Mouse (Mus musculus) stomach, embryonic 14.5 days (tissue): ENCODE results near the gene Rps27. TPM values are rescaled to one million over a fixed set of nuclear protein-coding genes. Genes with fewer than 3 reads are reported as not detected.

Experiments
- ATAC-seq: fragments of 200-750 bp; cut with Nextera tagmentation; 2 replicates; pipeline ENCODE4 v1.8.0; 2017; ENCODE audit warnings: low read depth, moderate TSS enrichment; ENCODE audit not compliant: insufficient number of reproducible peaks, insufficient read depth, low FRiP score
- H3K27ac ChIP-seq: fragments of 300-500 bp; sonication (generic); 2 replicates; pipeline ENCODE4 v1.5.1; 2014; ENCODE audit warnings: mild to moderate bottlenecking, low read length, moderate library complexity, mixed read lengths
- H3K27me3 ChIP-seq: fragments of 300-500 bp; sonication (generic); 2 replicates; pipeline ENCODE4 v1.6.1; 2014; ENCODE audit warnings: low read length, control low read depth, mixed read lengths; ENCODE audit not compliant: control insufficient read depth, insufficient read depth
- H3K36me3 ChIP-seq: fragments of 300-500 bp; sonication (generic); 2 replicates; pipeline ENCODE4 v1.6.1; 2014; ENCODE audit warnings: mild to moderate bottlenecking, control low read depth, low read length, moderate library complexity, mixed read lengths; ENCODE audit not compliant: control insufficient read depth, insufficient read depth
- H3K4me1 ChIP-seq: fragments of 300-500 bp; sonication (generic); 2 replicates; pipeline ENCODE4 v1.6.1; 2014; ENCODE audit warnings: low read length, control low read depth, mixed read lengths; ENCODE audit not compliant: control insufficient read depth, insufficient read depth
- H3K4me2 ChIP-seq: fragments of 300-500 bp; sonication (generic); replicated peaks from 2 replicates; pipeline ENCODE4 v1.6.1; 2014; ENCODE audit warnings: low read depth, low read length, control low read depth
- H3K4me3 ChIP-seq: fragments of 300-500 bp; sonication (generic); 2 replicates; pipeline ENCODE4 v1.5.1; 2014; ENCODE audit warnings: low read depth, low read length, control low read depth
- H3K9ac ChIP-seq: fragments of 300-500 bp; sonication (generic); replicated peaks from 2 replicates; pipeline ENCODE4 v1.6.1; 2014; ENCODE audit warnings: low read depth, mild to moderate bottlenecking, control low read depth, low read length, moderate library complexity, mixed read lengths
- H3K9me3 ChIP-seq: fragments of 300-500 bp; sonication (generic); 2 replicates; pipeline ENCODE4 v1.6.1; 2016; ENCODE audit warnings: low read depth, low read length, control low read depth; ENCODE audit not compliant: control insufficient read depth
- WGBS: fragments of 180-500 bp; shearing (Covaris S2); extraction: QIAGEN DNeasy Blood & Tissue Kit; methylation state at CpG from one replicate; pipeline ENCODE4 v1.1.7; 2014; 5-methylcytosine and 5-hydroxymethylcytosine counted together
- polyA plus RNA-seq: library from polyadenylated mRNA; unstranded; fragments of >200 nt; fragmentation: Nextera tagmentation; extraction: Ambion mirVana; gene quantifications from 2 replicates; pipeline ENCODE4 v1.2.1, GENCODE M21; 2014

Rps27 gene
- polyA plus RNA-seq, 1 experiment from 2014 or later, result 2,351 TPM

DNA sequence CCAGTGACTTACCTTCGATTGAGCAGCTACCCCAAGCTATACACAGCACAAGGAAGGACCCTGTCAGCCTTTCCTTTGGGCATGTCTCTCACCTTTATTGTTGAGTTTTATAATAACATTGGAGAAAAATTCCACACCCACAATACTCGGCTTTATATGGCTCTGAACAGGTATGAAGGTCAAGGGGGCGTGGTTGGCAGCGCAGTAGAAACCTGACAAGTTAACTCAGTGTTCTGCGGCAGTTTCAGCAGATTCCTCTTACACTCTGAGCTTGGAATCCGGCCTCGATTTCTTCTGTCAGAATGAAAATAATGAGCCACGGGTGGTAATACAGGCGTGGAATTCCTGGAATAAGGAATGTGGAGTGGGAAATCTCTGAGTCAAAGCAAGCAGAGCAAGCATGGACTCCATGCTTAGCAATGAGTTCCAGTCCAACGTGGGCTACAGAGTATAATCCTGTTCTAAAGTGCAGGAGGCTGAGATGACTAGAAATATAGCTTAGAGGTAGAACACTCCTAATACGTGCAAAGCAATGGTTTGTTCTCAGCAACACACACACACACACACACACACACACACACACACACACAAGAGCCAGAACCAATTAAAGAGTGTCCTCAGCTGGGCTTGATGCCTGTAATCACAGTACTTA lies 22.5 kb downstream of the Rps27 start:
- Histone ChIP-seq H3K36me3 (no peaks in the 10 kb centered on the region), H3K9ac (no peak overlapping the region), H3K4me1 (no peaks in the 10 kb centered on the region), H3K9me3 (no peaks in the 10 kb centered on the region), H3K27ac (no peak overlapping the region), H3K4me3 (no peak overlapping the region), H3K27me3 (no peaks in the 10 kb centered on the region), H3K4me2 (no peak overlapping the region)
- WGBS, result 64% methylated on average over 11 of the region's 11 CpGs
- no peak for ATAC-seq

DNA sequence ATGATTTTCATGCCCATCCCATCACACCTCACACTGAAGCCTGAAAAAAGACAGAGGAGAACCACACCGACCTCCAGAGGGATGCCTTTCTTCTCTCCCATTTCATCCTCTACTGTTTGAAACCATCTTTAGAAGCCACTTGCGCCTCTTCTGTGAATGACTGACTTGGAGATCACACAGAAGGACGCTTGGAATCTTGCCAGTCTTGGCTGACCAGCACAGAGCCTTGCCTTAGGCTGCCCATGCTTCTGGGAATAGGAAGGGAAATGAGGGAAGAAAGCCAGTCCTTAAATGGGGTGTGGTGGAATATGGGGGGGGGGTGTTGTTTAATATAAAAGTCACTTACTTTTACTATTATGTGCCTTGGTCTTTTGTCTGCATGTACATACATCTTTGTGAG lies 29.9 kb downstream of the Rps27 start:
- Histone ChIP-seq H3K4me1 (no peaks in the 10 kb centered on the region), H3K9ac (no peak overlapping the region), H3K36me3 (no peaks in the 10 kb centered on the region), H3K27me3 (no peaks in the 10 kb centered on the region), H3K27ac (no peak overlapping the region), H3K9me3 (no peaks in the 10 kb centered on the region), H3K4me2 (no peak overlapping the region), H3K4me3 (no peak overlapping the region)
- no peak for ATAC-seq
- WGBS, result 77% methylated on average over 3 of the region's 3 CpGs

DNA sequence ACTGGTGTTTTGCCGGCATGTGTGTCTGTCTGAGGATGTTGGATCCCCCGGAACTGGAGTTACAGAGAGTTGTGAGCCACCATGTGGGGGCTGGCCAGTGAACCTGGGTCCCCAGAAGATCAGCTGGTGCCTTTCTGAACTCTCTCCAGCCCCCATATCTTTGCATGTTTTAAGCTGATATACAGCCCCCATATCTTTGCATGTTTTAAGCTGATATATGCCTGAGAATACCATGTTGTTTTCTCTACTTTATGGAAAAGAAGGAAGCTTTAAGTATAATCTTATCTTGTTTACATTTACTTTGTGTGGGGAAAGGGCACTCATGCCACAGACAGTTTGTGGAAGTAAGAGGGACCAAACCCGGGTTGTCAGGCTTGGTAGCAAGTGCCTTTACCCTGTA lies 33.9 kb downstream of the Rps27 start:
- Histone ChIP-seq H3K4me1 (no peaks in the 10 kb centered on the region), H3K9ac (no peak overlapping the region), H3K4me2 (no peak overlapping the region), H3K4me3 (no peak overlapping the region), H3K36me3 (no peaks in the 10 kb centered on the region), H3K9me3 (no peaks in the 10 kb centered on the region), H3K27me3 (no peaks in the 10 kb centered on the region), H3K27ac (no peak overlapping the region)
- ATAC-seq, result no peak
- WGBS, result 64% methylated on average over 3 of the region's 3 CpGs

Other genes starting within 250 kb of the Rps27 start
- gene Hax1, start 214.9 kb downstream of the Rps27 start, polyA plus RNA-seq, result 122 and 123 TPM in 2 replicates
- gene 4933434E20Rik, start 162.0 kb downstream of the Rps27 start, polyA plus RNA-seq, result 157 and 162 TPM in 2 replicates
- gene Ubap2l, start 161.0 kb downstream of the Rps27 start, polyA plus RNA-seq, result 242 and 258 TPM in 2 replicates
- gene Tpm3, start 141.0 kb downstream of the Rps27 start, polyA plus RNA-seq, result 533 and 553 TPM in 2 replicates
- 0.69 and 0.98 TPM in 2 replicates for gene Nup210l, start 109.5 kb downstream of the Rps27 start, polyA plus RNA-seq
- 17.7 and 18.1 TPM in 2 replicates for gene Rab13, start within 50 bp of the Rps27 start, polyA plus RNA-seq
- gene Jtb, start 17.9 kb upstream of the Rps27 start, polyA plus RNA-seq, result 112 and 116 TPM in 2 replicates
- gene Creb3l4, start 29.9 kb upstream of the Rps27 start, polyA plus RNA-seq, result 20.6 and 21.4 TPM in 2 replicates
- gene Slc39a1, start 34.5 kb upstream of the Rps27 start, polyA plus RNA-seq, result 114 and 119 TPM in 2 replicates
- 18.8 and 21.4 TPM in 2 replicates for gene Crtc2, start 40.5 kb upstream of the Rps27 start, polyA plus RNA-seq
- gene Dennd4b, start 51.5 kb upstream of the Rps27 start, polyA plus RNA-seq, result 3.0 and 3.6 TPM in 2 replicates
- gene Gatad2b, start 79.5 kb upstream of the Rps27 start, polyA plus RNA-seq, result 22.3 and 28.7 TPM in 2 replicates
- 11.7 and 13.0 TPM in 2 replicates for gene Slc27a3, start 176.3 kb upstream of the Rps27 start, polyA plus RNA-seq
- gene Ints3, start 220.0 kb upstream of the Rps27 start, polyA plus RNA-seq, result 28.7 and 29.6 TPM in 2 replicates